Mouse (Mus musculus): ENCODE measurements around the gene Glrx5.

The Glrx5 gene

GRCm38 (mm10) chr12:105075496-105075895, 43.0 kb downstream of the Glrx5 start:
- DNase-seq = no peak

DNA sequence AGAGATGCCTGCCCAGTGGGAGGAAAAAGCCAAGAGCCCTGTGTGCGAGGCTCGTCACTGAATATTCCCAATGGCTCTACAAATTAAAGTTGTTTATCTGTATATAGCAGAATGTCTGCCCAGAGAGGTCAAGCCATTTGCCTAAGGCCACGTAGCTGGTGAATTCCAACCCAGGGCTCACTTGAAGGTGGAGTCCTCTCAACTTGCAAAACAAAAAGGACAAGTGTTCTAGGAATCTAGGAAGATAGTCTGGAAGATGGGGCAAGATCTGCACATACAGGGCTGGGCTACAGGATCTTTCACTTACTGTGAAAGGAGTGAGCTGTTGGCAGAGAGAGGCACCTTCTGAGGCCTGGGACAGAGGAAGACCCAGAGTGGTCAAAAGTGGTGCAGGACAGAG, 44.0 kb downstream of the Glrx5 start:
- DNase-seq = no peak

GRCm38 (mm10) chr12:105077232-105077631, 44.7 kb downstream of the Glrx5 start:
- DNase-seq = no peak

GRCm38 (mm10) chr12:105084171-105084570, 51.7 kb downstream of the Glrx5 start:
- no peak for DNase-seq

DNA sequence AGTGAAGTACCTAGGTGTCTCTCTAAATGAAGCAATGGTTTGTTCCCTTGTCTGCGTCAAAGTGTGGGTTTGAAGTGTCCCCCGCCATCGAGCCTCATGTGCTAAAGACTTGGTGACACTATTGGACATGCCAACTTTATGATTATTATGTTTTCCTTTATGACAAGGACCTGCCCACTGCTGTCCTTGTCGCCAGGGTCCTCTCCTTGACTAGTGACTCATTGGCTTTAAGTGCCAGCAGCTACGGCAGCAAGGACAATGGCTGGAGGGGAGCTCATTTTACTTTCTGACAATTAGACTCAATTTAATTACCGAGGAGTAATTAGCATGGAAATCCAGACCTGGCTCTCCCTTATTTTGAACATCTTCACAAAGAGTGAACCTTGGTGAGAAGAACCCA, 52.3 kb downstream of the Glrx5 start:
- DNase-seq = no peak

GRCm38 (mm10) chr12:105085296-105085695, 52.8 kb downstream of the Glrx5 start:
- no peak for DNase-seq

GRCm38 (mm10) chr12:105086781-105087180, 54.3 kb downstream of the Glrx5 start:
- no peak for DNase-seq

- DNase-seq = no peak
These were observed 54.9 kb downstream of the Glrx5 start for GRCm38 (mm10) chr12:105087353-105087752.

- no peak for DNase-seq
These were observed 56.7 kb downstream of the Glrx5 start for GRCm38 (mm10) chr12:105089231-105089630.

DNA sequence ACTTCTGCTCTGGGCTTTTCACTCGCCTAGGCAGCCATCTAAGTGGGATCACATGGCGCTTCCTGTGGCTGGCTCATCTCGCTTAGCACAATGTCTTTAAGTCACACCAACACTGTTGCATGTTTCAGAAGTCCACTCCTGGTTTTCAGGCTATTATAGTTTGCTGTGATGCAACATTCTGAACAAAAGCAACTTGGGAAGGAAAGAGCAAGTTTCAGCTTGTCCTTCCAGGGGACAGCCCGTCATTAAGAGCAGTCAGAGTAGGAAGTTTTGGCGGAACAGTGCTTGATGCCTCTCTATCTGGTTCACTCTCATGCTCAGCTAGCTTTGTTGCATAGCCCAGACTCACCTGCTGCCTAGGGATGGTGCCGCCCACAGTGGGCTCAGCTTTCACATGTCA, 59.1 kb downstream of the Glrx5 start:
- no peak for DNase-seq

Measured in layer of hippocampus, adult 9-11 months (tissue).